Mouse (Mus musculus) kidney, postnatal 4 days (tissue): ENCODE results near the gene Nvl.

Source experiments
- DNase-seq, 2 experiments: peaks; one replicate each; pipeline ENCODE4 v3.0.0; 2021; ENCODE audit warnings: mixed read lengths in 2 of 2

Nvl gene

DNA sequence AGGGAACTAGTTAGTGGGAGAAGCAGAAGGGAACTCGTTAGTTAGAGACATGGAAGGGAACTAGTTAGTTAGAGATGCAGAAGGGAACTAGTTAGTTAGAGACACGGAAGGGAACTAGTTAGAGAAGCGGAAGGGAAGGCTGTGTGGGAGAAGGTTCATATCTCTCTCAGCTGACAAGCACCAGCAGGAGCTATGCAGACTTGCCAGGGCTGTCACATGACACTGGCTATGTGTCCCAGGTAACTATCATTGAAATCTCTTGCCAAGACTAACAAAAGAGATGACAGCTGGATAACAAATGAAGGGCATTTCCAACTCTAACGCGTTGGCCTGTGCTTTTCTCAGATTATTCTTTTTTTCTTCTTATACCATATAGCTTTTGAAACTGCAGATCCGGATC is 79.4 kb downstream of the Nvl start:
- DNase-seq, result no peak

GRCm38 (mm10) chr1:181063991-181064390 is 80.0 kb downstream of the Nvl start:
- no peak for DNase-seq

DNA sequence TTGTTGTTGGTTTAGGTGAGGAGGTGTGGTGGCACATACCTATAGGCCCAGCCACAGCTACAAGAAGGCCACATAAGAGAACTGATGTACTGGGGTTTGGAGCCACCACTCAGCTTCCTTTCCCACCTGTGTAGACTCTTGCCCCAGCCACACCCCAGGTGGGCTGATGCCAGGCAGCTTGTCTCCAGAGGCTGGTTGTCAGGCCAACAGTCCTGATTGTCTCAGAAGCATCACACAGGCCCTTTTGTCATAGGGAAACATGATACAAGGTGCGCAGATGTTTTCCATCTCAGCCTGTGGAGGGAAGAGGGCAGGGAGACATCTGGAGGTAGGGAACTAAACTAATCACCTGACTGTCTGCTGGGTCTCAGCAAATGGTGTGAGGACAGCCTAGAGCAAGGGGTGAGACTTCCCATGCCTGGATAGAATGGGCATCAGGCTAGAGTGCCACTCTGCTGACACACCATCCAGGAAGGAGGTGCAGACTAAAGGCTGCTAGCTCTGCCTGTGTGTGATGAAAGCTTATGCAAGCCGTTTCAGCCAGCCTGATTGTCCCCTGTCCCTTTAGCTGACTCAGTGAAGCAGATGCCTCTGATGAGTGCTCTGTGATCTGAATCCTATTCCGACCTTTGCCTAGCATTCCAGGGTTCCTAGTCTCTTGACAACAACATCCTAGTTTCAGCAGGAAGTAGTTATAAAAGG is 82.1 kb downstream of the Nvl start:
- DNase-seq, result no peak

DNA sequence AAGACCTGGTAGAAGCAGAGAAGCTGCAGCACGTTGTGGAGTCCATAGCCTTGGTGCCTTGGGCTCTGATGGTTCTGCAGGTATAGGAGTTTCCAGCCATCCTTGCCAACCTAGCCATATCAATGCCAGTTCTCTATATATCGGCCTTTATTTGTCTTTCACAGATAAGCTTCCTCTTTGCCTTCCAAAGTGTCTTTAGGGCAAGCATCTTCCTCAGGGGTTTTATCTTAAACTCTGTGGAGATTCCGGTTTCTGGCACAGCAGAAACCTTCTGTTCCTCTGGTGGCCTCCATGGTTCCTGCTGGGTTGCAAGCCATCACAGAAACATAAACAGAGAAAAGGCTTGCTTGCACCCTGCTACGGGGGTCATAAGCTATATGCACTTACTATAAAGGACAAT is 91.1 kb downstream of the Nvl start:
- DNase-seq, result no peak

DNA sequence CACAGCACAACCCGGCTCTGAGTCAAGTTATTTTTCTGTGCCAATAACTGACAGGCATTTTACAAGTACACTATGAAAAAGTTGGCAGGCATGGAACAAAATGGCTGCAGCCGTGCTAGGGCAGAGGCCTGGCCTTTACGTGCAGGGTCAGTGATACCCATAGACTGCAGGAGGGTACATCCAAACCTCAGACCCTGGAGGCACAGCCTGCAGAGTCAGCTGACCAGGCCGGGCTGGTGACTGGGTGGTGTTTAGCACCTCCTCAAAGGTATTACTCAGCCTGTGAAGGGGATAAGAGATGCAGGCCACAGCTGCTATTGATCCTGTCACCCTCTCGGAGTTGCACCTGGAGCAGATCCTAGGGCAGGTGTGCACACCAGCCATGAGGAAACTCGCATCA is 93.1 kb downstream of the Nvl start, which contains the start of gene 9130409I23Rik:
Gene 9130409I23Rik, plus strand, starts transcription at position 301 of the 400 bp plus-strand sequence.
- no peak for DNase-seq

GRCm38 (mm10) chr1:181049328-181049842 is 94.6 kb downstream of the Nvl start:
- no peak for DNase-seq

DNA sequence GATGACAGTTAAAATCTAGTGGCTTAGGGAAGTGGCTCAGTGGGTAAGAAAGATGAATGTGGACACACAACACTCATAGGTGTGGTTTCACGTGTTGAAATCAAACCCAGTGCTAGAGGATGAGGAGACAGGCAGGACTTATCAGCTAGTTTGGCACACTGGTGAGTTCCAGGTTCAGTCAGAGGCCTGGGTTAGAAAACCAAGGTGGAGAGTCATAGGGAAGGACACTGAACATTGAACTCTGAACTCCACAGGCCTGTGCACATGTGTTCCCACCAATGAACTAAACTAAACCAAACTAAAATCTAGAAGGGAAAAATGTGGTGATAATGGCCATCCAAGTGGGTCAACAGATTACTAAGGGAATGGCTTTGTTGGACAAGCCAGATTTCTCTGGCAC is 96.5 kb downstream of the Nvl start:
- no peak for DNase-seq

DNA sequence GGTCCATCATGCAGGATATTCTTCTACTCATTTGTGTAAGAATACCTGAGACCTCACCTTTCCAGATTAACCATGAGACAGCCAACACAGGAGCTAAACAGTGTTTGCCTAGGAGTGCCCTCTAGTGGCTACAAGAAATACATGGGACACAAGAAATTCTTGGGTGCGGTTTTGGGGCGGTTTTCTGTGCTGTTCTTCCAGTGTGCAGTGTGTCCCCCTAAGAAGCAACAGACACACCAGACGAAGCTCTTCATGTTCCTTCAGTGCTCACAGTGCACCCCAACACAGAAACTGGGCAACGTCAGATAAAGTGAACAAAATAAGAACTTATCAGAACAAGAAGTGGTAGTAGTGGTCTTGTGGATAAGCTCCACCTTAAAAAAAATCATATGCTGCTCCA is 104.4 kb downstream of the Nvl start:
- DNase-seq, result peak; percentile 12 to 30

DNA sequence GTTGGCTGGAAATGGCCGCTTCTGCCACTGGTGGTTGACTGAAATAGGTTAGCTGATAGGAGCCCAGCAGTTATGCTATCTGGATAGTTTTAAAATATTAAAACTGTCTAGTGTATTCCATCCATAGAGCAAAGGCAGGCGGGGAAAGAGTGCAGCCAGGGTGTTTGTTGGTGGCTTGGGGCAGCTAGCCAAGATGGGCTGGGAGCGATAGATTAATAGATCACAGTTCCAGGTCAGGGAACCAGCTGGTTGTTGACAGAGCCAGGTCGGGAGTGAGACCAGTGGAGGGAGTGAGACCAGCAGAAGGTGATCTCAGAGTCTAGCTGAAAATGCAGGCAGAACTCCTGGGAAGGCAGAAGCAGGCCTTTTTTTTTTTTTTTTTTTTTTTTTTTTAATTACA is 106.4 kb downstream of the Nvl start:
- no peak for DNase-seq
